Mouse (Mus musculus) stomach, embryonic 14.5 days (tissue): ENCODE measurements around the gene Tyw1. TPM values are rescaled to one million over a fixed set of nuclear protein-coding genes. Genes with fewer than 3 reads are reported as not detected.

Experiments used
- ATAC-seq: fragments of 200-750 bp; cut with Nextera tagmentation; 2 replicates; pipeline ENCODE4 v1.8.0; 2017; ENCODE audit warnings: low read depth, moderate TSS enrichment; ENCODE audit not compliant: insufficient number of reproducible peaks, insufficient read depth, low FRiP score
- H3K27ac ChIP-seq: fragments of 300-500 bp; sonication (generic); 2 replicates; pipeline ENCODE4 v1.5.1; 2014; ENCODE audit warnings: mild to moderate bottlenecking, low read length, moderate library complexity, mixed read lengths
- H3K27me3 ChIP-seq: fragments of 300-500 bp; sonication (generic); 2 replicates; pipeline ENCODE4 v1.6.1; 2014; ENCODE audit warnings: low read length, control low read depth, mixed read lengths; ENCODE audit not compliant: control insufficient read depth, insufficient read depth
- H3K36me3 ChIP-seq: fragments of 300-500 bp; sonication (generic); 2 replicates; pipeline ENCODE4 v1.6.1; 2014; ENCODE audit warnings: mild to moderate bottlenecking, control low read depth, low read length, moderate library complexity, mixed read lengths; ENCODE audit not compliant: control insufficient read depth, insufficient read depth
- H3K4me1 ChIP-seq: fragments of 300-500 bp; sonication (generic); 2 replicates; pipeline ENCODE4 v1.6.1; 2014; ENCODE audit warnings: low read length, control low read depth, mixed read lengths; ENCODE audit not compliant: control insufficient read depth, insufficient read depth
- H3K4me2 ChIP-seq: fragments of 300-500 bp; sonication (generic); replicated peaks from 2 replicates; pipeline ENCODE4 v1.6.1; 2014; ENCODE audit warnings: low read depth, low read length, control low read depth
- H3K4me3 ChIP-seq: fragments of 300-500 bp; sonication (generic); 2 replicates; pipeline ENCODE4 v1.5.1; 2014; ENCODE audit warnings: low read depth, low read length, control low read depth
- H3K9ac ChIP-seq: fragments of 300-500 bp; sonication (generic); replicated peaks from 2 replicates; pipeline ENCODE4 v1.6.1; 2014; ENCODE audit warnings: low read depth, mild to moderate bottlenecking, control low read depth, low read length, moderate library complexity, mixed read lengths
- H3K9me3 ChIP-seq: fragments of 300-500 bp; sonication (generic); 2 replicates; pipeline ENCODE4 v1.6.1; 2016; ENCODE audit warnings: low read depth, low read length, control low read depth; ENCODE audit not compliant: control insufficient read depth
- WGBS: fragments of 180-500 bp; shearing (Covaris S2); extraction: QIAGEN DNeasy Blood & Tissue Kit; methylation state at CpG from one replicate; pipeline ENCODE4 v1.1.7; 2014; 5-methylcytosine and 5-hydroxymethylcytosine counted together
- polyA plus RNA-seq: library from polyadenylated mRNA; unstranded; fragments of >200 nt; fragmentation: Nextera tagmentation; extraction: Ambion mirVana; gene quantifications from 2 replicates; pipeline ENCODE4 v1.2.1, GENCODE M21; 2014

Gene Tyw1
- polyA plus RNA-seq, 1 experiment from 2014 or later: 27.5 TPM

GRCm38 (mm10) chr5:130222146-130223004, 33.0 kb upstream of the Tyw1 start:
- peak overlapping the region; percentile 83 for H3K27ac ChIP-seq
- H3K9ac ChIP-seq: peak overlapping the region; percentile 89
- peak overlapping the region; percentile 60 for H3K4me2 ChIP-seq
- no peaks in the 10 kb centered on the region for H3K36me3 ChIP-seq
- no peaks in the 10 kb centered on the region for H3K27me3 ChIP-seq
- peaks cover 14% of the 10 kb centered on the region for H3K4me1 ChIP-seq
- WGBS: under 1% methylated on average over 88 of the region's 88 CpGs
- ATAC-seq: peak; percentile 86
- H3K9me3 ChIP-seq: peaks cover 6% of the 10 kb centered on the region; the same call in 1 of the 2 replicates
- H3K4me3 ChIP-seq: peak overlapping the region; percentile 96

GRCm38 (mm10) chr5:130226790-130227189, 28.6 kb upstream of the Tyw1 start:
- no peak overlapping the region for H3K27ac ChIP-seq
- no peak overlapping the region for H3K9ac ChIP-seq
- no peaks in the 10 kb centered on the region for H3K27me3 ChIP-seq
- H3K4me1 ChIP-seq: peaks cover 18% of the 10 kb centered on the region
- H3K36me3 ChIP-seq: peaks cover 17% of the 10 kb centered on the region
- no peak for ATAC-seq
- no peaks in the 10 kb centered on the region for H3K9me3 ChIP-seq
- H3K4me2 ChIP-seq: no peak overlapping the region
- 89% methylated on average over 3 of the region's 3 CpGs for WGBS
- H3K4me3 ChIP-seq: no peak overlapping the region

DNA sequence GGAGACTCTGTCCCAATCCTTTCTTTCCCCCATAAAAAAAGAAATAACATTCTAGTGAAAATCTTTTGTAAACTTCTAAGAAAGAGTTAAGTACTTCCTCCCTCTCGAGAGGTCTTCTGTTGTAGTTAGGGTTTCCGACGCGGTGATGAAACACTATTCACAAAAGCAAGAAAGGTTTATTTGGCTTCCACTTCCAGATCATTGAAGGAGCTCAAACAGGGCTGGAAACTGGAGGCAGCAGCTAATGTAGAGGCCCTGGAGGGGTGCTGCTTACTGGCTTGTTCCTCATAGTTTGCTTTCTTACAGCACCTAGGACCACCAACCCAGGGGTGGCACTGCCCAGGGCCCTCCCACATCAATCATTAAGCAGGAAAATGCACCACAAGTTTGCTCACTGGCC, 27.3 kb upstream of the Tyw1 start:
- H3K36me3 ChIP-seq: peaks cover 30% of the 10 kb centered on the region
- H3K4me1 ChIP-seq: peaks cover 16% of the 10 kb centered on the region
- H3K9ac ChIP-seq: no peak overlapping the region
- H3K9me3 ChIP-seq: no peaks in the 10 kb centered on the region
- no peak overlapping the region for H3K4me2 ChIP-seq
- H3K27ac ChIP-seq: no peak overlapping the region
- 48% methylated on average over 4 of the region's 4 CpGs for WGBS
- H3K27me3 ChIP-seq: no peaks in the 10 kb centered on the region
- H3K4me3 ChIP-seq: no peak overlapping the region
- ATAC-seq: no peak

- H3K4me1 ChIP-seq: no peaks in the 10 kb centered on the region
- 94% methylated on average over 8 of the region's 8 CpGs for WGBS
- no peaks in the 10 kb centered on the region for H3K9me3 ChIP-seq
- no peak overlapping the region for H3K27ac ChIP-seq
- H3K4me3 ChIP-seq: no peak overlapping the region
- no peaks in the 10 kb centered on the region for H3K27me3 ChIP-seq
- no peak for ATAC-seq
- H3K9ac ChIP-seq: no peak overlapping the region
- H3K36me3 ChIP-seq: peaks cover 90% of the 10 kb centered on the region
- H3K4me2 ChIP-seq: no peak overlapping the region
Observed at GRCm38 (mm10) chr5:130236302-130236701, 19.1 kb upstream of the Tyw1 start.

DNA sequence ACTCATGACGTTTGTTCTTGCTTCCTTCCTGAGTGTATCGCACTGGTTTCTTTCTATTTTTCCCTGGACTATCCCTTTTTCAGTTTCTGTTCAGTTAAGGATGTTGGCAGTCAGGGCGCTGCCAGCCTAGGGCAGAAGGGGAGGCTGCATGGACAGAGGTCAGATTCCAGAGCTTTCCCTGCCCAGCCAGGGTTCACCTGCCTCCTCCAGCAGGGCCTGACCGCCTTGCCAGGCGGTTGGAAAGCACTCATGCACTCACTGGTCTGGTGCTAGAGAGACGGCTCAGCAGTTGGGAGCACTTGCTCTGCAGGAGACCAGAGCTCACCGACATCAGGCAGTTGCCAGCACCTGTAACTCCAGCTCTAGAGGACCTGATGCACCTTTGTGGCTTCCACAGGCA, 16.2 kb upstream of the Tyw1 start:
- no peak for ATAC-seq
- Histone ChIP-seq H3K9me3 (no peaks in the 10 kb centered on the region), H3K36me3 (peaks cover 72% of the 10 kb centered on the region)

DNA sequence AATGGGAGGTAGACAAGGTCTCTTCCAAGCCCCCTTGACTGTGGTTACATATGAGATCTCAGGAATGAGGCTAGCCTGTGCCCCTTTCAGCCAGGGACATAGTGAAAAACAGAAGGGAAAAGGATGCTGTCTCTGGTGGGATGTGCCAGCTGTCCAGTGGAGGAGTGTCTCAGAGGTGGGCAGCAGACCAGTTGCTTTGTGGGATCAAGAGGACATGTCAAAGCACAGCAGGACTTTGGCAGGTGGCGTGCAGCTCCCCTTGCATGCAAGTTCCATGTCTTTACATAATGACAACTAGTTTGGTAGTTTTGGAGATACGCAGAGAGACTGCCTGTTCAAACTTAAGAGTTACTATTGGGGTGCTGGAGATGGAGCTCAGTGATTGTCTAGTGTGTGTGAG, 15.6 kb upstream of the Tyw1 start:
- H3K27ac ChIP-seq: no peak overlapping the region
- no peaks in the 10 kb centered on the region for H3K27me3 ChIP-seq
- no peaks in the 10 kb centered on the region for H3K9me3 ChIP-seq
- ATAC-seq: no peak
- 92% methylated on average over 2 of the region's 2 CpGs for WGBS
- H3K9ac ChIP-seq: no peak overlapping the region
- no peaks in the 10 kb centered on the region for H3K4me1 ChIP-seq
- peaks cover 72% of the 10 kb centered on the region for H3K36me3 ChIP-seq
- H3K4me3 ChIP-seq: no peak overlapping the region
- no peak overlapping the region for H3K4me2 ChIP-seq

More for the DNA sequence above, 16.2 kb upstream of the Tyw1 start:
- Histone ChIP-seq H3K27me3 (no peaks in the 10 kb centered on the region), H3K9ac (no peak overlapping the region), H3K27ac (no peak overlapping the region), H3K4me3 (no peak overlapping the region), H3K4me1 (no peaks in the 10 kb centered on the region), H3K4me2 (no peak overlapping the region)
- 92% methylated on average over 7 of the region's 7 CpGs for WGBS

GRCm38 (mm10) chr5:130241426-130241825, 14.0 kb upstream of the Tyw1 start:
- Histone ChIP-seq H3K4me3 (no peak overlapping the region), H3K9me3 (no peaks in the 10 kb centered on the region), H3K27me3 (no peaks in the 10 kb centered on the region), H3K36me3 (peaks cover 72% of the 10 kb centered on the region), H3K9ac (no peak overlapping the region), H3K4me2 (no peak overlapping the region), H3K4me1 (no peaks in the 10 kb centered on the region), H3K27ac (no peak overlapping the region)
- ATAC-seq: no peak
- 92% methylated on average over 12 of the region's 12 CpGs for WGBS

GRCm38 (mm10) chr5:130247823-130248222, 7.6 kb upstream of the Tyw1 start:
- Histone ChIP-seq H3K27ac (no peak overlapping the region), H3K9me3 (no peaks in the 10 kb centered on the region), H3K36me3 (peaks cover 76% of the 10 kb centered on the region), H3K27me3 (no peaks in the 10 kb centered on the region), H3K9ac (no peak overlapping the region), H3K4me2 (no peak overlapping the region), H3K4me3 (no peak overlapping the region), H3K4me1 (no peaks in the 10 kb centered on the region)
- WGBS: 71% methylated on average over 5 of the region's 5 CpGs
- no peak for ATAC-seq
